Mouse (Mus musculus): ENCODE results near the gene B3gnt9.
"Not testable (repeated sequence)": the region's sequence is repeated elsewhere in the genome, so short reads cannot be mapped to it uniquely, and the experiment has no call there.

Gene B3gnt9

DNA sequence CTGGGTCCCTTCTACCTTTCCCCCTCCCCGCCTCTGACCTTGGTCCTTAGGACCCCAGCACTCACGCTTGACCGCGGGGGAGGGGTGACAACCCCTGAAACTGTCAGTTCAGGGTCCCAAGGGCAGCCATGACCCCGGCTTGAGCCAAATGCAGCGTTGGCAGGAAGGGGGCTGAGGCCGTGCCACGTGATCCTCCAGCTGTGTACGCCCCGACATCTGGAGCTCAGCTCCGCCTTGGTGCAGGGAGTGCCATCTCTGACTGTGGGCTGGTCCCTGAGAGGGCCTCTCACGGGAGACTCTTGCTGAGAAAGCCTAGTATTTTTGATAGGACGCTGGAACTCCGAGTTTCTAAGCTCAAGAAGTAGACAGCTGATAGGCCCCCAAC is at the start of gene B3gnt9:
TSS of gene B3gnt9 (minus strand) at position 188 of the 385 bp plus-strand sequence.
- peak; percentile 73 for DNase-seq (ENCODE audit: low spot score)

DNA sequence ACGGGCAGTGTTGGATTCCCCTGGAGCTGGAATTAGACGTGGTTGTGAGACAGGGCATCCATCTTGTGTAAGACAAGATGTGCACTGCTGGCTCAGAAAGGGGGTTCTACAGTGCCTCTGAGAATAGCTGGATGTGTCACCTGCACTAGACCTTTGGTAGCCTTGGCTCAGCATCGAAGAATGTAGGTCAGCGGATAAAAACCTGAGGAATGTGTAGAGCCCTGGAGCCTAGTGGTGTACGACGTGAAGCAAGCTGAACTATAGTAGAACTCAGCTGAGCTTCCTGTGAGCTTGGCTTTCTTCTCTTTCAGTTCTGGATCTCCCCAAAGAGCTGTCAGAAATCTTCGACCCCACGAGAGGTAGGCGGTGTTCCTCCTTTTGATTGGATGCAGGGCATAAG is 48.9 kb upstream of the B3gnt9 start:
- DNase-seq (ENCODE audit: low spot score) = no peak

DNA sequence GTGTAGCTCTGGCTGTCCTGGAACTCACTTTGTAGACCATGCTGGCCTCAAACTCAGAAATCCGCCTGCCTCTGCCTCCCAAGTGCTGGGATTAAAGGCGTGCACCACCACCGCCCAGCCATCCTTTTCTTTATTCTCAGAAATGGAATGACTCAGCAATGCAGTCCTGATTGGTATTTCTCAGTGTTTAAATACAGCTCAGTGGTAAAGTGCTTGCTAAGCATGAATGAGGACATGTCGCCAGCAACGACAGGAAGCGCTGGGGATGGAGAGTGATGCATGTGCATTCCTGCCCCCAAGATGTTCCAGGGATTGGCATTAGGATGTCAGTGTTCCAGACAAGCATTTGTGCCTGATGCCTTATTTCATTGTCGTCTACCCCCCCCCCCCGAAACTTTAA is 48.4 kb upstream of the B3gnt9 start:
- no peak for DNase-seq (ENCODE audit: low spot score)

DNA sequence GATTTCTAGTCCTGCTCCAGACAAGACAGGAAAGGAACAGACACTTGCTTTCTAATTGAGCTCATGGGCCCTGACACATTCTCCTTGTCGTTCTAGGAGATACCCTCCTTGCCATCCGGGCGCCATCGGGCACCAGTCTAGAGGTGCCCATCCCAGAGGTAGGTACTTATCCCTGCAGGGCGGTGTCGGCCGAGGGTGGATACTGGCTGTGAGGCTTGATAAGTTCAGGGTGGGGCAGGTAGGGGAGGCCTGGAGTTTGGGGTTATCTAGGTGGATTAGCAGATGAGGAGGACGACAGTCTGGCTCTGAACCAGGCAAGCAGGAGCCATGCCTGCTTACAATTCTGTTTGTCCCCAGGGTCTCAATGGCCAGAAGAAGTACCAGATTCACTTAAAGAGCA is 45.0 kb upstream of the B3gnt9 start:
- DNase-seq (ENCODE audit: low spot score) = no peak

DNA sequence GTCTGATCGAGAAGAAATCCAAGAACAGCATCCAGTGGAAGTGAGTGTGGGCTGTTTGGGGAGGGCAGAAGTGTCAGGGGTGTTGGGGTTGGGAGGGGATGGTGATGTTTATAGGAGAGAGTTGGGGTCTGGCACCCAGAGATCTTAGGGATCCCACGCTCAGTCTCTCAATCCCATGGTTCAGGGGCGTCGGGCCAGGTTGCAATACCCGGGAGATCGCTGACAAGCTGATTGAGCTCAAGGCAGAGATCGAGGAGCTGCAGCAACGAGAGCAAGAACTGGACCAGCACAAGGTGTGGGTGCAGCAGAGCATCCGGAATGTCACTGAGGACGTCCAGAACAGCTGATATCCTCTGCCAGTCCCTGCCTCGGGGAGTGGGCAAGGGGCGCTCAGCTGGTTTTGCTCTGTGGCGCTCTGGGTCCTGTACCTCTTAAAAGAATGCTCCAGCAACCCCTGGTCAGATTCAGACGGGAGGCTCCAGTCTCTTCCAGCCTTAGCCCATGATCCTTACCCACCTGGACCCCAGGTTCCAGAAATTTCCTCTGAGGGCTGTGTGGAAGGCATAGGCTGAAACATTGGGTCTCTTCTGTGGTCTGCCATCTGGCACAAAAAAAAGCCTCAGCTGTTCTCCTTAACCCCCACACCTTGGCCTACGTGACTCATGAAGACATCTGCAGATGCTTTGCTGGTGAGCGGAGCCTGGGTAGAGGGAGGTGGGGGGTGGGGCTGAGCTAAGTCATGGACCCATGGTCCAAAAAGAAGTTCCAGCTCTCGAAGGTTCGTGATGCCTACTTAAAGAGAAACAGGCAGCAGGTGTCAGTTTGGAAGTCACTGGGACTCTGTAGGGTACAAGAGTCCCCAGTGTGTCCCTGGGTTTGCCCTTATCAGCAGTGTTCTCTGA is 43.6 kb upstream of the B3gnt9 start:
- DNase-seq (ENCODE audit: low spot score) = no peak

DNA sequence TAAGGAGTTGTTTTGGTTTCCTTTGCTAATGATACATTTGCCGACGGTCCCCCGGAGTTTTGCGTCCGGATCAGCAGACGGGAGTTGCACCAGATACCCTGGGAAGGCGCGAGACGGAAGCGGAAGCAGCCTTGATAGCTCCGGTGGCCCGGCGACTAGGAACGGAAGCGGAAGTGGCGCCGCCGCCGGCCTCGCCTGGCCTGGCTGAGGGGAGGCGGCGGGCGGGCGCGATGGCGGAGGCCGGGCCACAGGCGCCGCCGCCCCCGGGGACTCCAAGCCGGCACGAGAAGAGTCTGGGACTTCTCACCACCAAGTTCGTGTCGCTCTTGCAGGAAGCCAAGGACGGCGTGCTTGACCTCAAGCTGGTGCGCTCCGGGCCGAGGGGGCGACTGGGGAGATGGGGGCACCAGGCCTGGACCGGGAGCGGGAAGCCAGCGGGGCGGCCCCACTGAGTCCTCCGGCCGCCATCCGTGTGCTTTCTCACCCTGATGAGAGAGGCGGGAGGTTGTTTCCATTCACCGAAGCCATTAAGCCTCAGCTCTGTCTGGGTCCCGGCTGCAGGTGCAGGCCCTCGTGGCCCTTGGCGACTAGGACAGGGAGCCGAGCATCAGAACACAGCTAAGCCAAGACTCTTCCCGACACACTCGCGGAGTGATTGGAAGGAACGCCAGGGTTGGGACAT is 42.7 kb upstream of the B3gnt9 start, which contains the start of gene E2f4:
TSS of gene E2f4 (plus strand) at position 153 of the 682 bp plus-strand sequence.
- DNase-seq (ENCODE audit: low spot score) = peak; percentile 86

DNA sequence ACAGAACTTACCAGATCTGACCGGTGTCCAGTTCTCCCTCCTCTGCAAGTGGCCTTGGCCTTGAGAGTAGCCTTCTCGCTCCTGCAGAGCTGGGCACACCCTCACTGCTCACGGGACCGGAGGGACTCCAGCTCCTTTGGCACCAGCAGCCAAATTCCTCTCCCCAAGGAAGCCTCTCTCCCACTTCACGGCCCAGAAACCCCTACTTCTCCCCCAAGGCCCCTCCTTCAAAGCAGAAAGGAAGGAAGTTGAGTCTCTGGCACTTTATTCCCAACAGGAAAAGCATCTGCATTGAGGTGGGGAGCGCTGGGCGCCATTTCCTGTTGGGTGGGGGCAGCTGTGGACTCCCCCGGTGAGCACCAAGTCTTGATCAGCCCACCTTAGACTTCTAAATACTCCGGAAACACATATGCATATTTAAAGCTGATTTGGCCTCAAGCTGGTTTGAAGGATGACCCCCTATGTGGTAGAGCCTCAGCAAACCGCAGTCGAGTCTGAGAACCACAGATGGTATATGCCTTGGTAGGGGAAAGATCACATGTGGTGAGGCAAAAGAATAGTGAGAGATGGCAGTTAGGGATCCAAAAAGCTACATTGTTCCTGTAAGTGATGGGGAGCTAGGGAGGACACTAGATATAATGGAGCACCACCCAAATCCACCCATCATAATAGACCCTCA is 41.1 kb upstream of the B3gnt9 start, which contains the start of gene Exoc3l:
TSS of gene Exoc3l (minus strand) at position 207 of the 679 bp plus-strand sequence.
- peak; percentile 77 for DNase-seq (ENCODE audit: low spot score)

DNA sequence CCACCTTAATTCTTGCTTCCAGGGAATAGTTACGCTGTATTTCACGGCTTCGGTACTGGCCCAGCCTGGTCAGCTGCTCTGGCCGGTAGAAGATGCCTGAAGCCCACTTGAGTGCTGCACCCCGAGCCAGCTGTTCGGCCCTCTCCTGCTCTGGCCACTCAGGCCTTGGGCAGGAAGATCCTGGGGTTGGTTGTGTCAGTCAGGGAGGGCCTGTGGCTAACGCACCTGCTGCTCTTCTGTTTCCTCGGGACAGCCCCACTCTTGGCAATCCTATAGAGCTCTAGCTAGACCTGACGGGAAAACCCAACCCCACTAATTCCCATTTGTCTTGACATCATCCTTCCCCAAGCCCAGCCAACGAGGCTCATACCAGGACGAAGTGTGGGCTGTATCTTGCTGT is 40.3 kb upstream of the B3gnt9 start:
- DNase-seq (ENCODE audit: low spot score) = no peak

DNA sequence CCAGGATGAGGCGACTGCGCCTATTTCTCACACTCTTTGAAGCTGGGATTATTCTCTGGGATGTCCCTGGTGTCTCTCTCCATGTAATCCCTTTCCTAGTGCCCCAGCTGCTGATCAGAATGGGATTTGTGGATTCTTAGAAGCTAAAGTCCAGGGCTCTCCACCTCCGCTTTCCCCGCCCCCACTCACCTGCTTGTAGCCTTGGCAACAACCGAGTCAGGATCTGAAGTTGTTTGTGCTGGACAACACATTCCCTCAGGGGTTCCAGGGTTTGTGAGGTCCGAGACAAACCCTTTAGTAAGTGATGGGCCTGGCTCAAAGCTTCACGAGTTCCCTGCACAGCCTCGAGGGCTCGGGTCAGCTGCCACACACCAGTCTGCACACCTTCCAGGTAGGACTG is 39.8 kb upstream of the B3gnt9 start:
- no peak for DNase-seq (ENCODE audit: low spot score)

DNA sequence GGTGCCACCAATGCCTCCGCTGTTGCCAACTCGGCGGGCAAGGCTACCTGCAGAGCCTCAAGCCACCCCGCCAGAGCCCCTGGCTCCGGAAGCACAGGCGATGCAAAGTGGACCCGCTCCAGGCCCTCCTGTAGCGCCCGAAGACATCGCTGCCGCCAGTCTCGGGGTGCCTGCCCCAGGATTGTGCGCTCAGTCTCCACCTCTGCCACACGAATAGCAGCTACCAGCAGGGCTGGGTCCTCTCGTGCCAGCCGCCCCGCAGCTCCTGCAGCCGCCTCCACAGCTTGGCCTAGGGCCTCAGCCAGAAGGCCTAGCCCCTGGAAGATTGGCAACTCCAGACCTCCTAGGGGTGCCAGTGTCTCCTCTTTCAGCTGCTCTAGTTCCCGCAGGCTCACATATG is 38.5 kb upstream of the B3gnt9 start:
- DNase-seq (ENCODE audit: low spot score) = no peak

DNA sequence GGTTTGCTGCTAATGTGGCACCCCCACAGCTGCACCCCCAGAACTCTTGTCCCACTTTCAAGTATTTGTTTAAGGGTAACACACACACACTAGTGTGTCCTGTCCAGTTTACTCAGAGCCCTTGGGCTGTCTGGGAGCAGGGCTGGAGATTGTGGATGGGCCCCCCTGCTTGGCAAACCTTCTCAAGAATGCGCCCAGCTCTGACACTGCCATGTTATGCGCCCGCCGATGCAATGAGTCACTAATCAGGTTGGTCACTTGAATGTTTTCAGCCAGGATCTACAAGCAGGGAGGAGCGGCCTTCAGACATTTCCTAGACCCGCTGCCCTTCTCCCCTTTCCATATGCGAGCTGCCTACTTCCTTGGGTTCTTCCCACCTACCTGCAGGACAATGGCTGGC is 37.5 kb upstream of the B3gnt9 start:
- no peak for DNase-seq (ENCODE audit: low spot score)

DNA sequence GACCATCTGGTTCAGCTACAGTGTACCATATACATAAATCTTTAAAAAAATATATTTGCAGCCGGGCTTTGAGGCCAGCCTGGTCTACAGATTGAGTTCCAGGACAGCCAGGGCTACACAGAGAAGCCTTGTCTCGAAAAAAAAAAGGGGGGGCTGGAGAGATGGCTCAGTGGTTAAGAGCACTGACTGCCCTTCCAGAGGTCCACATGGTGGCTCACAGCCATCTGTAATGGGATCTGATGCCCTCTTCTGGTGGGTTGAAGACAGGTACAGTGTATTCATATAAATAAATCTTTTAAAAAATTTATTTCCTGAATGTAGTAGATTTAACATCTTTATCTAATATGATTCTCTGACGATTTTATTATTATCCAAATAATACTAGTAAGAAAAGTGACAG is 36.8 kb upstream of the B3gnt9 start:
- not testable (repeated sequence) for DNase-seq (ENCODE audit: low spot score)

DNA sequence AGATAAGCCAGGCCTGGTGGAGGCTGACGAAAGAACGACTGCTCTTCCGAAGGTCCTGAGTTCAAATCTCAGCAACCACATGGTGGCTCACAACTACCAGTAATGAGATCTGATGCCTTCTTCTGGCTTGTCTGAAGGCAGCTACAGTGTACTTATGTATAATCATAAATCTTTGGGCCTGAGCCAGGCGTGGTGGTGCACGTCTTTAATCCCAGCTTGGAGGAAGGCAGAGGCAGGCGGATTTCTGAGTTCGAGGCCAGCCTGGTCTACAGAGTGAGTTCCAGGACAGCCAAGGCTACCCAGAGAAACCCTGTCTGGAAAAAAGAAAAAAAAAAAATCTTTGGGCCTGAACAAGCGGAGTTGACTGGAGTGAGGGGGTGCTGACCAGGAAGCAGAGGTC is 36.4 kb upstream of the B3gnt9 start:
- not testable (repeated sequence) for DNase-seq (ENCODE audit: low spot score)

DNA sequence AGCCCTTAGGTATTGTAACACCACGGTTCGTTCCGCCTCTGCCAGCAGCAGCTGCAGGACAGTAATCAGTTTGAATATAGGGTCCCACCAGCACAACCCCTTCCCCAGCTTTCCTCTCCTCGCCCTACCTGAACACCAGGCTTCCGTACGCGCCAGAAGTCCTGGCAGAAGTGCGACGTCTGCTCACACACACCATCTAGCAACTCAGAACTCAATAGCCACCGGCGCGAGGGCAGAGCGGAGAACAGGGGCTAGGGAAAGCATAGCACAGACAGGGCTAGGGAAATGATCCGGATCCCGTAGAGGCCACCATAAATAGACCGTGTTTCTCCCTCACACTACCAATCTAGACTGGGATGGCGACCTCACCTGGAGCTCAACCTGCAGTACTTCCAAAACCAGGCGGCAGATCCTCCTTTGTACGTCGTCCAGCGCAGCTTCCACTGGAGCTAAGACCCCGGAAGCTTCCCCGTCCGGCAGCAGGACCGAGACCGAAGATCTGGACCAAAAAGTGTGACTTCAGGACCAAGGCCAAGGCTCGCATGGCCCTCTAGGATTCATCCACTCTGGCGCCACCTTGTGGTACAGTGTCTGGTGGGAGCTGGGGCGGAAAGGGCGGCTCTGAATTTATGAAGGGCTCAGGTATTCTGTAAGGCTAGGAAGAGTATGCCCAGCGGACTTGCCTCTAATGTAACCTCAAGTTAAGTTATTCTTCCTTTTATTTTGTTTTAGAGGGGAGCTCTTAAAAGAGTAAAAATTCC is 35.8 kb upstream of the B3gnt9 start:
- DNase-seq (ENCODE audit: low spot score) = peak; percentile 65

DNA sequence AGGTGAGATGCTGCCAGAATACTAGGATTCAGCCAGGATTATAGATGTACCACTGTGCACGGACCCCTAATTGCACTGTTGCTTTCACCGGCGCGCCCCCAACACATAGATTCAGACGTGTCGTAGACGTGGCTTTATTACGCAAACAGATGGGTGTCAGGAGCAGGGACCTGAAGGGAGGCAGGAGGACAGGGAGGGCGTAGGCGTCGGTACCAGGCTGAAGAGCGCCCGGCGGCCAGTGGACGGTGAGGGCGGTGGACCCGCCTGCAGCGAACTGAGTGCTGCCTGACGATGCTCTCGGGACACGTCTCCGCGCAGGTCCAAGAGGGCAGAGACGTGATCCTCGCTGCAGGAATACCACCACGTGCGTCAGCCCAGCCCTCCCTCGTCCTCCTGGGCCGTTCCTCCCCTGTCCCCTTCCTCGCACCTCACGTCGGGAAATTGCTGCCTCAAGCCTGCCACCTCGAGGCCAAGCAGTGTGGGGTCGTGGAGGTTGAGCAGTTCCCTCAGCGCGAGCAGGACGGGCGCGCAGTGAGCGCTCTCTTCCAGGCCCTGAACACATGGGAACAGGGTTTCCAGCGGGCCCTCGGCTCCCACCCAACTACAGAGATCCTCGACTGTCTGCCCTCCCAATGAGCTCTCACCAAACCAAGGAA is 35.0 kb upstream of the B3gnt9 start, which contains the start of gene 4931428F04Rik:
TSS of gene 4931428F04Rik (minus strand) at position 60 of the 656 bp plus-strand sequence.
- DNase-seq (ENCODE audit: low spot score) = no peak

DNA sequence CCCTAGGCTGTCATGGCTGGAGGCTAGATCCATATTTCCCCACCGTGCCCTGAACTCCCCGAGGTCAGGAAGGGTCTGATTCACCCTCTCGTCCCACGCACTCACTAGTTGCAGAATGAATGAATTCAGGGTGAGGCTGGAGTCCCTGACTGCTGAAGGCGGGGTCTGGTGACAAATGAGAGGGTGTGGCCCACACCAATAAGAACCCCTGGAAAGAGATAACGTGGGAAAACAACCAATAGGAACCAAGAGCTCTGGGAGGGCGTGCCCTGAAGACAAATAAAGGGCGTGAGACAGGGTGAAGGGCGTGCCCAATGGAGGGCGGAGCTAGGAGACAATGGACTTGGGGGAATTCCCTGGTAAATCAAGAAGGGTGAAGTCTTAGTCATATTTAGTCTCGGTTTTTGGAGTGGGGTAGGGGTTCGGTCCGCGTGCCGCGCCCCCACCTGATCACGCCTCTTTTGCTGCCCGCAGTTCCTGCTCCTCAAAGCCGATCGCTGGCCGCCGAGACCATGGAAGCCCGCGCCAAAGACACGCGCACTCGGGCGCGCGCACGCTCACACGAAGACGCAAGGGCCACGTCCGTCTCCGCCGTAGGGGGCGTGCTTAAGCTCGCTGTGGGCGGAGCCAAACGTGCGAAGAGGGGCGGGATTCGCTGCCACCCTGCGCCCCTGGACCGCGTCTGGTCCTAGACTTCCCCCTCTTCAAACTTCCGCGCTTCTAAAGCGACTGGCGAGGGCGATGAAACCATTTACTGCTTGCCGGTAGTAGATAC is 34.2 kb upstream of the B3gnt9 start:
- peak; percentile 80 for DNase-seq (ENCODE audit: low spot score)

DNA sequence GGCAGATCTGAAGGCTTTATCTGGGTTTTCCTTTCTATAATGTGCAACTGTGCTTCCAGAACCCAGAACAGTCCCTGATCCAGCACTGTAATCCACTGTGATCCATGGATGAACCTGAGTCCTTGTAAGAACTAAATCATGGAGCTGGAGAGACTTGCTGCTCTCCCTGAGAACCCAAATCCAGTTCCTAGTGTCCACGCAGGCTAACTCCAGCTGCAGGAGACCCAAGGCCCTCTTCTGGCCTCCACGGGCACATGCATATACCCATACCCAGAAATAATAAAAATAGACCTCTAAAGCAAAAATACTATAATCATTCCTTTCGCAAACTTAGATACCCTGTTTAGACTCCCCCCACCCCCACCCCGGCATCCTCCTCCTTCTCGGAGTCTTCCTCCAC is 33.3 kb upstream of the B3gnt9 start:
- DNase-seq (ENCODE audit: low spot score) = no peak

DNA sequence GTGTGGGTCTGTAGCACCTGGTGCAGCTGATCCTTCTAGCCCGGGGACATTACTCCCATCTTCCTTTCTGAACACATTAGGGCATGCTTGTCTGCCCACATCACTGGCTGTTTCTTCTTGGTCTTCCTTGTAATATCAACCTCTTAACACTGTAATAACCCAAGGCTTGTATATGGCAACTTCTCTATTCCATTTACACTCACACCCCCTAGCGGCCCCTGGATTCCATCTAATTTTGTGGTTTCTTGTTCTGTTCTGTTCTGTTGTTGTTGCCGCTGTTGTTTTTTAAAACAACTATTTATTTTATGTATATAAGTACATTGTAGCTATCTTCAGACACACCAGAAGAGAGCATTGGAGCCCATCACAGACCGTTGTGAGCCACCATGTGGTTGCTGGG is 32.0 kb upstream of the B3gnt9 start:
- no peak for DNase-seq (ENCODE audit: low spot score)

DNA sequence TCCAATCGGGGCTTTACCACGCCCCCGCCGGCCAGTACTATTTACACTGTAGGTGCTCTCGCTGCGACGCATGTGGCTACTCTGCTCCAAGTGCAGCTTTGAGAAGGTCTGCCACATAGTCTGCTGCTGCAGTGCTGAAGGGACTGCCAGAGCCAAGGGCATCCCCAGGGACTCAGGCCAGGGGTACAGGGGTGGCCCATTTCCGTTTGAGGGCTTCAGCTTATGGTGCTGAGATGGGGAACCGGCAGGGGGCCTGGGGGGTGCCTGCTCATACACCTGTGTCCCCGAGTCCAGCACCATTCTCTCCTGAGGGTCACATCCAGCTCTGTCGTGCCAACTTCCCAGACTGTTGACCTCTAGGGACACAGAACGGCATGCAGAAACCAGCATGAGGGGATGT is 30.6 kb upstream of the B3gnt9 start:
- DNase-seq (ENCODE audit: low spot score) = no peak

DNA sequence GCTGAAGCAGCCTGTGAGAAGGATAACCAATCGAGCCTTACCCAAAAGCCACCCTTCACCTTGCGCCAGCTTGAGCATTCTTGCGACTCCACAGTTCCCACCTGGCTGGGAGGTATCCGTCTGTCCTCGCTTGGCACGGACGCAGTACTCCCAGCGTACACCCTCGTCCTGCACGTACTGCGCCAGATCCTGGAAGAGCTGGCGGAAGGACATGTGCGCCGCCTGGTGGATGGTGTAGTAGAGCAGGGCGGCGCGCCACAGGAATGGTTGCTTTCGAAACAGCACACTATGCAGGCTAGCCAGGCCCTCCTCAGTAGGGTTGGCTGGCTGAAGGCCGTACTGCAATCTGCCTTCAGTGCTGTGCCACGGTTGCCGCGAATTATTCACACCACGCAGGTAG is 28.1 kb upstream of the B3gnt9 start:
- DNase-seq (ENCODE audit: low spot score) = no peak

Data from ovary, adult 18-20 months (tissue).